Mouse (Mus musculus) heart, postnatal 4 days (tissue): ENCODE measurements around the gene Tspo2. TPM values are rescaled to one million over a fixed set of nuclear protein-coding genes. Genes with fewer than 3 reads are reported as not detected.
A peak's percentile ranks its signal among the peaks of the same experiment; 100 is the strongest.
"Not testable (repeated sequence)": the region's sequence is repeated elsewhere in the genome, so short reads cannot be mapped to it uniquely, and the experiment has no call there.

Source experiments
- DNase-seq: peaks from one replicate; pipeline ENCODE4 v3.0.0; 2021
- total RNA-seq, 2 experiments: library from RNA; stranded (reverse); gene quantifications; 2 replicates each; pipeline ENCODE4 v1.2.3; 2021

Gene Tspo2
- total RNA-seq, result under 1 TPM; 0.36 to 0.47 TPM

DNA sequence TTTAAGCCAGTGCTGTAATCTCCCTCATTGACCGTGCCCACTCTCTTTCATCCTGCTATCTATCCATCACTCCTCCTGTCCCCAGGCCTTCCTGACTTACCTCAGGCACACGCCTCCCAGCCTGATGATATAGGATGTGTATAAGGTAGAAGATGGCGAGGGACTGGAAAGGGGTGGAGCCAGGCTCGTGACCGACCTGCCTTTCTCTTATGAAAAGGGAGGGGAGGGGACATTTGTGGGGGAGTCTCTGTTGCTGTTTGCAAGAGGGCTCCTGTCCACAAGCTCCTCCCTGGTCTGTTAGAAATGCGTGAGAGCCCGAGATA is at the start of gene Tspo2:
Tspo2 (minus strand) TSS at position 170 of the 323 bp plus-strand sequence.
- no peak for DNase-seq

GRCm38 (mm10) chr17:48500846-48501445 is 49.6 kb upstream of the Tspo2 start:
- DNase-seq, result peak; percentile 43

DNA sequence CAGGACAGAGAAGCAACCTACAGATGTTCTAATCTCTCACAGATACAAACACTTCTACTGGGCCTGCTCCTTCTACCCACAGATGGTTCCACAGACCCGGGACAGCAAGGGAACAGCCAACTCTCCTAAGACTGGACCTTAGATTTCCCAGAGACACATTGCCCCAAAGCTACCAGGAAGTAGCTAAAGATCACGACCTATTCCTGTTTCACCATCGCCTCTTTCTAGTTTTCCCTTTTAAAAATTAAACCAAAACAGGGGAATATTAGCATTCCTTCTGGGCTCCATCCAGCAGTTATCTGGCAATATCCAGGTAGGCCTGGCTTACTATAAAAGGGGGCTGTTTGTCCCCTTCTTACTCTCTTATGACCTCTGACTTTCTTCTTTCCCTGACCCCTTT is 46.7 kb upstream of the Tspo2 start:
- no peak for DNase-seq

DNA sequence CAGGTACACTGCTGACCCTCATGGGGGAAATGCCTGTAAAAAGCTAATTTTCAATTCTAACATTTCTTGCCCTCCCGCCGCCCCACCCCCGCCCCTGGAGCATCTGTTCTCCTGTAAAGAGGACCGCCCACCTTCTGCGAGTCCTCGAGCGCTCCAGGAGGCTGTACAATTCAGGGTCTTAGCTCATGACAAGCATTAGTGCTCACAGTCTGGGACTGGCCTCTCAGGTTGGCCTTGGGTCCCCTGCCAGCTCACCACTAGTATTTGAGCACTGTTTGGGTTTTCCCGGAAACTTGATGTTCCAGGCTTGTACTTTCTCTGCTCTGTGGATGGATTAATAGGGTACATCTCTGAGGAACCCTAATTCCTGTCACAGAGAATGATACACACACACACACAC is 42.7 kb upstream of the Tspo2 start:
- DNase-seq, result no peak

GRCm38 (mm10) chr17:48493582-48493981 is 42.3 kb upstream of the Tspo2 start:
- DNase-seq, result no peak

- DNase-seq, result no peak
Measured at GRCm38 (mm10) chr17:48492621-48493020, 41.3 kb upstream of the Tspo2 start.

DNA sequence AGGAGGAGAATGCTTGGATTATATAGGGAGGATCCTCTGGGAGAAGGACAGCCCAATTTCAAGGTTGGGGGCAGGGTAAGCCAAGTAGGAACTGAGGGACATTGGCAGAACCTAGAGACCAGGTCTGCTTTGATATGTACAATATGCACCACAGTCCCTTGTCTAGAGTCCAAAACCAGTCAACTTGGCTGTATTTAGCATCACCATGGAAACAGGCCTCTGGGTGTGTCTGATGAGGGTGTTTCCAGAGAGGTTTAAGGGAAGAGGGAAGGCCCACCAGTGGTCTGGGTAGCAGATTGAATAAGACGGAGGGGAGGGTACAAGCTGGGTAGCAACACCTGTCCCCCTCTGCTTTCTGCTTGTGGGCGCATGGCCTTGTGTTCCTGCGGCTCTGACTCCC is 38.1 kb upstream of the Tspo2 start:
- no peak for DNase-seq

DNA sequence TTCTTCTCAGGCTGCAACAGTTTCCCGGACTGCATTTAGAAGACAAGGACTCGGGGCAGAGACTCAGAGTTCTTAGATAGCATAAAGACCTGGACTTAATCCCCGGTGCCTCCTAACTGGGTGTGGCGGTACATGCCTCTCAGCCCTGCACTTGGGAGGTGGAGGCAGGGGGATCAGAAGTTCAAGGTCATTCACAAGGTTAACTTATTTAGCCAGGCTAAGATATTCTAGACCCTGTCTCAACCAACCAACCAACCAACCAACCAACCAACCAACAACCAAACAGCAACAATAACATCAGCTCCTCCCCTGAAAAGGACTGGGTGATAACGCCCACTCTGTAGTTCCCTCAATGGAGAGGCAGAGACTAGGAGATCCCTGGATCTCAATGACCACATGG is 32.9 kb upstream of the Tspo2 start:
- DNase-seq, result no peak

GRCm38 (mm10) chr17:48483764-48484163 is 32.4 kb upstream of the Tspo2 start:
- no peak for DNase-seq

DNA sequence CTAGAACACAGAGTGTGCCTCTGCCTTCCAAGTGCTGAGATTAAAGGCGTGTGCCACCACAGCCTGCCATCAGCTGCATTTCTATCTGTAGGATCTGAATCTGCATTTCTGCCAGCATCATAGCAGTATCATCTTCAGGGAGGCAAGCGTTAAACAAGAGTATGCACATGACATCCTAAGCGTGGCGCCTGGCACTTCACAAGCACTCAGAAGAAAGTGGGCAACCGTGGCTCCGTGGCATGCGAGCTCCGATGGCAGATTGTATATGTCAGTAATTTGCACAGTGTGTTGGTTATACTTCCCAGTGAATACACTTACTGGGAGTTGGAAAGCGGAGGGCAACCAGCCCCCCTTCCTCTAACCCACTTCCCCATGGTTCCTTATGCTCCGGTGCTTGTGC is 28.6 kb upstream of the Tspo2 start:
- no peak for DNase-seq

- DNase-seq, result no peak
Measured at GRCm38 (mm10) chr17:48475444-48475843, 24.1 kb upstream of the Tspo2 start.

GRCm38 (mm10) chr17:48474282-48474681 is 23.0 kb upstream of the Tspo2 start:
- not testable (repeated sequence) for DNase-seq

- peak; percentile 93 for DNase-seq
Measured at GRCm38 (mm10) chr17:48467395-48468231, 16.3 kb upstream of the Tspo2 start.

- DNase-seq, result no peak
Measured at GRCm38 (mm10) chr17:48466769-48467394, 15.6 kb upstream of the Tspo2 start.

DNA sequence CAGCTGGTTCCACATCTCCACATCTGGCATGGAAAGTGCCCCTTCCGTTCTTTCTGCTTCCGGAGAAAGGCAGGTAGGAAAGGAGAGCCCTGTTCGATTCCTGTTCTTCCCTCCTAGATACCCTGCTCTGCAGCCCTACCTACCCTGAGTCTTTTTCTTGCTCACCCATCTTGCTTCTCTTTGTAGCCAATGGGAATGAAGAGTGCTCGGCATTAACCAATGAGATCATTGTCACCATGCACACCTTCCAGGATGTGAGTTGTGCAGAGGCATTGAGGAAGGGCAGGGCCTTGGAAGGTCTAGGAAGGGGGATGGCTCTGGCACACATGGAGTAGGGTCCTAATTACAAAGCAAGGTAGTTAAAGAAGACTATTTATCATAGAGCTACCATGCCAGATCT is 12.1 kb upstream of the Tspo2 start:
- DNase-seq, result no peak

- DNase-seq, result no peak
Measured at GRCm38 (mm10) chr17:48462096-48462495, 10.8 kb upstream of the Tspo2 start.

GRCm38 (mm10) chr17:48457971-48458653 is 6.8 kb upstream of the Tspo2 start:
- no peak for DNase-seq

DNA sequence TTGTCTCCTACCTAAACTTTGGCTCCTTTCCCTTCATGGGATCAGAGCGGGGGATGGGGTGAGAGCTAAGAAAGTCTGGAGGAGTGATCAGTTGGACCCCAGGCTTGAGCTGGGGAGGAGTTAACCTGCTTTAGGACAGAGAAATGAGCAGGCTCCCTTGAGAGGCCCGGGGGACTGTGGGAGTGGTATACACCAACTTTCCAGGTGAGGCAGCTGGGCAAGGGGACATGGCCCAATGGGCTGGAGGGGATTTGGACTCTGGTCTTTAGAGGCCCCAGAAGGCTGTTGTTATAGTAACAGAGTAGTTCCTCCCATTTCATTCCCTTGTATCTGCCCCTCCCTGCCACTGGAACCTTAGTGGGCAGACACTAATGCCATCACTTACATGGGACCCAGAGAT is 4.6 kb upstream of the Tspo2 start:
- no peak for DNase-seq

- DNase-seq, result no peak
Measured at GRCm38 (mm10) chr17:48454688-48455087, 3.4 kb upstream of the Tspo2 start, which contains the start of gene Unc5cl. TSS of gene Unc5cl (plus strand) at chr17:48454901.

GRCm38 (mm10) chr17:48454190-48454589 is 2.9 kb upstream of the Tspo2 start:
- no peak for DNase-seq

DNA sequence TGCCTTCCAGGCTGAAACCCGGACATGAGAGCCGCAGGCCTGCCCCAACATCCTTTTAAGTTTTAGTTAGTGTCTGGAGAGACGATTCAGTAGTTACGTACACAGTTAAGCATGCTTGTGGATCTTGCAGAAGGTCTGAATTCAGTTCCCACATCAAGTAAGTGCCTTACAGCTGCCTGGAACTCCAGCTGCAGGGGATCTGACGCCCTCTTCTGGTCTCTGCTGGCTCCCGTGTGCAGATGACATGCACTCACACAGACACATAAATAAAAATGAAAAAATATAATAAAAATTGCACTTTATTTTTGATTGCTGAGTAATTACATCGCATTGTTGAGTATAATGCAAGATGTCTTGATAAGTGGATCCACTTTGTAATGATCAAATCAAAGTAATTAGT is 2.2 kb upstream of the Tspo2 start:
- no peak for DNase-seq

- no peak for DNase-seq
Measured at GRCm38 (mm10) chr17:48451753-48452444, 577 bp upstream of the Tspo2 start.
